Mouse (Mus musculus) MEL (cell line): ENCODE measurements around the gene Dab2. TPM values are rescaled to one million over a fixed set of nuclear protein-coding genes. Genes with fewer than 3 reads are reported as not detected.

Experiments
- DNase-seq: peaks from one replicate; pipeline ENCODE4 v3.0.0; 2011; ENCODE audit warnings: low read depth, low spot score
- H3K27ac ChIP-seq: 2 replicates; pipeline ENCODE4 v1.5.1; 2012; ENCODE audit warnings: low read depth, mild to moderate bottlenecking, control low read depth, low read length, moderate library complexity; ENCODE audit not compliant: control insufficient read depth
- H3K27me3 ChIP-seq, 2 experiments: fragments of 150-350 bp in 1 of 2; sonication (generic) in 1 of 2; 2 replicates each; pipeline ENCODE4 v1.6.1; 2012; ENCODE audit warnings: low read length in 2 of 2, mild to moderate bottlenecking in 2 of 2, improper control_type of control experiment in 1 of 2, moderate library complexity in 1 of 2; ENCODE audit not compliant: insufficient read depth in 2 of 2, control insufficient read depth in 1 of 2
- H3K36me3 ChIP-seq, 2 experiments: 2 replicates each; pipeline ENCODE4 v1.6.1; 2012 to 2014; ENCODE audit warnings: low read length in 2 of 2, improper control_type of control experiment in 1 of 2, inconsistent platforms in 1 of 2, mild to moderate bottlenecking in 1 of 2; ENCODE audit not compliant: insufficient read depth in 2 of 2, control insufficient read depth in 1 of 2
- H3K4me1 ChIP-seq, 2 experiments: fragments of 150-350 bp in 1 of 2; sonication (generic) in 1 of 2; 2 replicates each; pipeline ENCODE4 v1.6.1; 2012; ENCODE audit warnings: low read length in 2 of 2, improper control_type of control experiment in 1 of 2, mild to moderate bottlenecking in 1 of 2; ENCODE audit not compliant: insufficient read depth in 2 of 2, control insufficient read depth in 1 of 2
- H3K4me3 ChIP-seq, 2 experiments: fragments of 150-350 bp in 1 of 2; sonication (generic) in 1 of 2; 2 replicates each; pipeline ENCODE4 v1.5.1; 2012; ENCODE audit warnings: low read depth in 2 of 2, low read length in 2 of 2, mild to moderate bottlenecking in 2 of 2, moderate library complexity in 2 of 2, control low read depth in 1 of 2, improper control_type of control experiment in 1 of 2; ENCODE audit not compliant: control insufficient read depth in 1 of 2, insufficient read depth in 1 of 2
- H3K79me2 ChIP-seq: 2 replicates; pipeline ENCODE4 v1.6.1; 2012; ENCODE audit warnings: mild to moderate bottlenecking, low read length, moderate library complexity; ENCODE audit not compliant: control insufficient read depth, poor library complexity, insufficient read depth
- H3K9ac ChIP-seq: 2 replicates; pipeline ENCODE4 v1.6.1; 2012; ENCODE audit warnings: low read depth, mild to moderate bottlenecking, control low read depth, low read length, moderate library complexity; ENCODE audit not compliant: control insufficient read depth, poor library complexity, severe bottlenecking
- H3K9me3 ChIP-seq: fragments of 150-350 bp; sonication (generic); replicated peaks from 2 replicates; pipeline ENCODE4 v1.6.1; 2012; ENCODE audit warnings: mild to moderate bottlenecking, low read length, improper control_type of control experiment, moderate library complexity; ENCODE audit not compliant: insufficient read depth
- CHD2 ChIP-seq: IDR thresholded peaks from 2 replicates; pipeline ENCODE4 v1.6.1; 2011; ENCODE audit warnings: low read length, improper control_type of control experiment
- CTCF ChIP-seq, 3 experiments: IDR thresholded peaks in 2 of 3; conservative IDR thresholded peaks in 1 of 3; 2 replicates each; pipeline ENCODE4 v1.5.1; 2011 to 2012; ENCODE audit warnings: low read length in 3 of 3, low read depth in 2 of 3, mild to moderate bottlenecking in 2 of 3, improper control_type of control experiment in 1 of 3, inconsistent platforms in 1 of 3, mixed read lengths in 1 of 3, moderate library complexity in 1 of 3; ENCODE audit not compliant: control insufficient read depth in 1 of 3, insufficient read depth in 1 of 3, poor library complexity in 1 of 3, severe bottlenecking in 1 of 3
- E2F4 ChIP-seq: IDR thresholded peaks from 2 replicates; pipeline ENCODE4 v1.6.1; 2011; ENCODE audit warnings: low read depth, low read length, improper control_type of control experiment, borderline replicate concordance
- EP300 ChIP-seq, 2 experiments: IDR thresholded peaks; 2 replicates each; pipeline ENCODE4 v1.6.1; 2011; ENCODE audit warnings: improper control_type of control experiment in 2 of 2, low read length in 2 of 2, low read depth in 1 of 2, mild to moderate bottlenecking in 1 of 2
- ETS1 ChIP-seq: IDR thresholded peaks from 2 replicates; pipeline ENCODE4 v1.6.1; 2012; ENCODE audit warnings: low read depth, mild to moderate bottlenecking, inconsistent platforms, low read length, improper control_type of control experiment, moderate library complexity
- GATA1 ChIP-seq: IDR thresholded peaks from 2 replicates; pipeline ENCODE4 v1.6.1; 2011; ENCODE audit warnings: low read depth, low read length, improper control_type of control experiment
- KAT2A ChIP-seq: conservative IDR thresholded peaks from 2 replicates; pipeline ENCODE4 v1.6.1; 2012; ENCODE audit warnings: low read depth, low read length, improper control_type of control experiment, inconsistent platforms
- MAX ChIP-seq: IDR thresholded peaks from 2 replicates; pipeline ENCODE4 v1.6.1; 2011; ENCODE audit warnings: low read length, improper control_type of control experiment
- MAZ ChIP-seq: IDR thresholded peaks from 2 replicates; pipeline ENCODE4 v1.6.1; 2012; ENCODE audit warnings: low read depth, mild to moderate bottlenecking, inconsistent platforms, low read length, improper control_type of control experiment
- MXI1 ChIP-seq: IDR thresholded peaks from 2 replicates; pipeline ENCODE4 v1.6.1; 2011; ENCODE audit warnings: mild to moderate bottlenecking, low read depth, low read length, improper control_type of control experiment
- MYC ChIP-seq: IDR thresholded peaks from 2 replicates; pipeline ENCODE4 v1.6.1; 2011; ENCODE audit warnings: low read depth, mild to moderate bottlenecking, low read length, improper control_type of control experiment, moderate library complexity
- NELFE ChIP-seq: IDR thresholded peaks from 2 replicates; pipeline ENCODE4 v1.6.1; 2011; ENCODE audit warnings: low read depth, low read length, improper control_type of control experiment
- POLR2AphosphoS2 ChIP-seq: IDR thresholded peaks from 2 replicates; pipeline ENCODE4 v1.6.1; 2011; ENCODE audit warnings: low read length, improper control_type of control experiment
- RAD21 ChIP-seq: IDR thresholded peaks from 2 replicates; pipeline ENCODE4 v1.6.1; 2011; ENCODE audit warnings: mild to moderate bottlenecking, low read depth, low read length, improper control_type of control experiment
- SIN3A ChIP-seq: IDR thresholded peaks from 2 replicates; pipeline ENCODE4 v1.6.1; 2012; ENCODE audit warnings: low read length, improper control_type of control experiment, inconsistent platforms
- UBTF ChIP-seq: IDR thresholded peaks from 2 replicates; pipeline ENCODE4 v1.6.1; 2012; ENCODE audit warnings: low read depth, mild to moderate bottlenecking, inconsistent platforms, low read length, improper control_type of control experiment, moderate library complexity, borderline replicate concordance; ENCODE audit not compliant: insufficient read depth
- ZKSCAN1 ChIP-seq: IDR thresholded peaks from 2 replicates; pipeline ENCODE4 v1.6.1; 2012; ENCODE audit warnings: low read depth, mild to moderate bottlenecking, inconsistent platforms, low read length, improper control_type of control experiment, moderate library complexity
- ZMIZ1 ChIP-seq: IDR thresholded peaks from 2 replicates; pipeline ENCODE4 v1.6.1; 2012; ENCODE audit warnings: low read depth, mild to moderate bottlenecking, inconsistent platforms, low read length, improper control_type of control experiment, moderate library complexity
- polyA plus RNA-seq, 2 experiments: library from polyadenylated mRNA; stranded (reverse) in 1 of 2; unstranded in 1 of 2; fragments of >175 nt in 1 of 2; fragments of >200 nt in 1 of 2; gene quantifications; 2 replicates each; pipeline versions ENCODE4 v1.2.1 to v1.2.4; 2012; ENCODE audit warnings: low replicate concordance in 2 of 2, low read depth in 1 of 2; ENCODE audit not compliant: insufficient read length in 2 of 2, insufficient read depth in 1 of 2, missing spikeins in 1 of 2
- total RNA-seq: library from RNA; depleted of rRNA; stranded (reverse); fragments of 300-350 nt; gene quantifications from 2 replicates; pipeline ENCODE4 v1.2.3, GENCODE M21; 2012

Dab2 gene
- total and polyA plus RNA-seq, 3 experiments: not detected

DNA sequence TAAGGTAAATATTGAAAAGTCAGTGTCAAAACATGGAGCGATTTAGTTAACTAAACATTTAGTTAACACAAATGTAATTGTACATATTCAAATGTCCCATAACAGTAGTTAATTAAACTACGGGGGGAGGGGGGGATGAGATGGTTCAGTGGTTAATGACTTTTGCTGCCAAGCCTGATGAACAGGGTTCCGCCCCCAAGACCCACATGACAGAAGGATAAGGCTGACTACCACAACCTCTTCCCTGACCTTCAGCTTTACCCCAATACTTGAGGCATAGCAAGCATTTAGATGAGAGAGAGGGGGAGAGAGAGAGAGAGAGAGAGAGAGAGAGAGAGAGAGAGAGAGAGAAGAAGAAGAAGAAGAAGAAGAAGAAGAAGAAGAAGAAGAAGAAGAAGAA, 54.3 kb downstream of the Dab2 start:
- H3K79me2 ChIP-seq: no peaks in the 10 kb centered on the region
- TF ChIP-seq CTCF (IDR thresholded peaks at IDR 0.05 in 2 of 3, conservative IDR thresholded peaks at IDR 0.05 in 1 of 3; ENCODE audit: control insufficient read depth in 1 of 3, insufficient read depth in 1 of 3, low read depth in 2 of 3, low read length in 3 of 3, poor library complexity in 1 of 3, severe bottlenecking in 1 of 3) (no peak), RAD21 (no peak), MAX (no peak), MXI1 (no peak), CHD2 (no peak), UBTF (no peak), ZKSCAN1 (no peak), KAT2A (no peak), ETS1 (no peak), GATA1 (no peak), POLR2AphosphoS2 (no peak), MYC (no peak), ZMIZ1 (no peak), SIN3A (no peak), MAZ (no peak), NELFE (no peak), E2F4 (no peak)
- H3K27ac ChIP-seq: no peak overlapping the region
- no peak overlapping the region for H3K9ac ChIP-seq
- no peak for DNase-seq
- no peaks in the 10 kb centered on the region for H3K4me1 ChIP-seq
- no peaks in the 10 kb centered on the region for H3K9me3 ChIP-seq
- no peaks in the 10 kb centered on the region for H3K36me3 ChIP-seq
- no peaks in the 10 kb centered on the region; a peak in 2 of 4 replicates for H3K27me3 ChIP-seq
- no peak overlapping the region for H3K4me3 ChIP-seq

DNA sequence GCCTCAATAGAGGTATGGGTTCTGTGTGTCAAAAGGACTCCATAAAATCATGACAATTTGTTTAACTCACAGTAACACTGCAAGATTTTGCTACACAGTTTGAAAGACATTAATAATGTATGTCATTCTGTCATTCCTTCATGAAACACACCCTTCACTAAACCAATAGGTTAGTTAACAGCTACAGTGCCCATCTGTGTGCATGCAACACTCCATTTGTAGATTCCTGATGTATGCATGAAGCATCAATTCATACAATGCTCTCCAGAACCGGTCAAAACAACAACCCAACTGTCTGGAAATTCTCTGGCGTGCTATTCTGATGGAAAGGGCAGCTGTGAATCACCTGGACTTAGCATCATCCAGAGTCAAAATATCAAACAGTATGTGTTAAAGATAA, 60.3 kb downstream of the Dab2 start:
- Histone ChIP-seq H3K4me1 (no peaks in the 10 kb centered on the region), H3K9ac (no peak overlapping the region), H3K79me2 (no peaks in the 10 kb centered on the region), H3K27me3 (peaks cover 0 to 1% of the 10 kb centered on the region in 2 experiments; a peak in 2 of 4 replicates), H3K36me3 (no peaks in the 10 kb centered on the region), H3K4me3 (no peak overlapping the region), H3K27ac (no peak overlapping the region), H3K9me3 (no peaks in the 10 kb centered on the region)
- no peak for TF ChIP-seq EP300 (IDR thresholded peaks at IDR 0.05; ENCODE audit: low read depth in 1 of 2, low read length in 2 of 2)
- DNase-seq: no peak
